Mouse (Mus musculus) myocyte (in vitro differentiated cells): ENCODE data around the gene Adam21.

Experiments used
- E2F4 ChIP-seq: IDR thresholded peaks from one replicate; pipeline ENCODE4 v1.6.1; 2011; ENCODE audit warnings: mild to moderate bottlenecking, control low read depth, moderate library complexity; ENCODE audit not compliant: insufficient read depth
- MAX ChIP-seq: IDR thresholded peaks from one replicate; pipeline ENCODE4 v1.6.1; 2011; ENCODE audit warnings: low read depth, mild to moderate bottlenecking, control low read depth
- MYOD1 ChIP-seq, 3 experiments: IDR thresholded peaks; one replicate each; pipeline ENCODE4 v1.6.1; 2011; ENCODE audit warnings: control low read depth in 2 of 3, low read depth in 2 of 3, mild to moderate bottlenecking in 2 of 3, moderate library complexity in 1 of 3; ENCODE audit not compliant: insufficient read length in 2 of 3, control insufficient read depth in 1 of 3
- MYOG ChIP-seq, 3 experiments: IDR thresholded peaks; one replicate each; pipeline ENCODE4 v1.6.1; 2011; ENCODE audit warnings: control low read depth in 2 of 3, low read depth in 2 of 3, mild to moderate bottlenecking in 2 of 3; ENCODE audit not compliant: insufficient read length in 2 of 3, control insufficient read depth in 1 of 3, insufficient read depth in 1 of 3
- POLR2A ChIP-seq: IDR thresholded peaks from one replicate; pipeline ENCODE4 v1.6.1; 2011; ENCODE audit warnings: low read depth, mild to moderate bottlenecking, control low read depth, moderate library complexity; ENCODE audit not compliant: insufficient read length
- POLR2AphosphoS2 ChIP-seq: IDR thresholded peaks from one replicate; pipeline ENCODE4 v1.6.1; 2011; ENCODE audit warnings: low read depth, control low read depth; ENCODE audit not compliant: insufficient read length
- REST ChIP-seq: IDR thresholded peaks from one replicate; pipeline ENCODE4 v1.6.1; 2011; ENCODE audit warnings: mild to moderate bottlenecking, control low read depth, moderate library complexity; ENCODE audit not compliant: insufficient read depth, insufficient read length
- TCF12 ChIP-seq: IDR thresholded peaks from one replicate; pipeline ENCODE4 v1.6.1; 2011; ENCODE audit warnings: mild to moderate bottlenecking, control low read depth; ENCODE audit not compliant: poor library complexity, insufficient read depth, severe bottlenecking

GRCm38 (mm10) chr12:81596547-81597262 lies 28.4 kb upstream of the Adam21 start:
- TF ChIP-seq POLR2AphosphoS2, result no peak
- TF ChIP-seq POLR2A, result no peak
- TF ChIP-seq TCF12, result no peak
- TF ChIP-seq MYOG (IDR thresholded peaks at IDR 0.05; ENCODE audit: control insufficient read depth in 1 of 3, insufficient read depth in 1 of 3, insufficient read length in 2 of 3, low read depth in 2 of 3), result no peak
- no peak for TF ChIP-seq MAX
- no peak for TF ChIP-seq REST
- TF ChIP-seq E2F4, result no peak
- TF ChIP-seq MYOD1 (IDR thresholded peaks at IDR 0.05; ENCODE audit: control insufficient read depth in 1 of 3, insufficient read length in 2 of 3, low read depth in 2 of 3), result no peak
